Mouse (Mus musculus) embryo, embryonic 9.5 days (tissue): ENCODE results near the gene Trp53bp1.
A peak's percentile ranks its signal among the peaks of the same experiment; 100 is the strongest.

Source experiments
- DNase-seq: peaks from one replicate; pipeline ENCODE4 v3.0.0-alpha.2; 2017; ENCODE audit errors: extremely low spot score

Gene Trp53bp1

GRCm38 (mm10) chr2:121271236-121271927, at the start of gene Trp53bp1:
Trp53bp1 (minus strand) TSS chr2:121271407.
- peak; percentile 95 for DNase-seq

GRCm38 (mm10) chr2:121316278-121316677, 45.1 kb upstream of the Trp53bp1 start:
- DNase-seq: no peak

- no peak for DNase-seq
Observed at GRCm38 (mm10) chr2:121308997-121309416, 37.8 kb upstream of the Trp53bp1 start.

- DNase-seq: no peak
Observed at GRCm38 (mm10) chr2:121300036-121300435, 28.8 kb upstream of the Trp53bp1 start.

- no peak for DNase-seq
Observed at GRCm38 (mm10) chr2:121299471-121299870, 28.3 kb upstream of the Trp53bp1 start.

- no peak for DNase-seq
Observed at GRCm38 (mm10) chr2:121298131-121298530, 26.9 kb upstream of the Trp53bp1 start.

GRCm38 (mm10) chr2:121297701-121298100, 26.5 kb upstream of the Trp53bp1 start:
- no peak for DNase-seq

GRCm38 (mm10) chr2:121296754-121297231, 25.6 kb upstream of the Trp53bp1 start:
- no peak for DNase-seq

- DNase-seq: no peak
Observed at GRCm38 (mm10) chr2:121295608-121296571, 24.7 kb upstream of the Trp53bp1 start.

- peak; percentile 59 for DNase-seq
Observed at GRCm38 (mm10) chr2:121294753-121295607, 23.8 kb upstream of the Trp53bp1 start.

GRCm38 (mm10) chr2:121294182-121294581, 23.0 kb upstream of the Trp53bp1 start:
- DNase-seq: no peak

- DNase-seq: no peak
Observed at GRCm38 (mm10) chr2:121292316-121293013, 21.3 kb upstream of the Trp53bp1 start.

GRCm38 (mm10) chr2:121289730-121290540, 18.7 kb upstream of the Trp53bp1 start:
- no peak for DNase-seq

GRCm38 (mm10) chr2:121288901-121289729, 17.9 kb upstream of the Trp53bp1 start, which contains the start of gene Map1a:
Map1a (plus strand) TSS chr2:121289600.
- peak; percentile 93 for DNase-seq

GRCm38 (mm10) chr2:121287850-121288249, 16.6 kb upstream of the Trp53bp1 start:
- DNase-seq: no peak

GRCm38 (mm10) chr2:121271928-121272516, 815 bp upstream of the Trp53bp1 start:
- no peak for DNase-seq

- DNase-seq: no peak
Observed at GRCm38 (mm10) chr2:121270521-121271235, 529 bp downstream of the Trp53bp1 start.

GRCm38 (mm10) chr2:121268446-121268845, 2.8 kb downstream of the Trp53bp1 start:
- no peak for DNase-seq
